Mouse (Mus musculus): Measurements from ENCODE around the gene Trabd.

- TF ChIP-seq CTCF (IDR thresholded peaks at IDR 0.05) (no peak), POLR2A (IDR thresholded peaks at IDR 0.05; ENCODE audit: insufficient read depth, low read depth, low read length) (no peak)
Observed at GRCm38 (mm10) chr15:89074613-89075477, at the start of gene Trabd.

Data from heart, adult 2 months (tissue).